Mouse (Mus musculus) gastrocnemius, postnatal 4 days (tissue): ENCODE measurements at regions not wholly inside any gene's neighbourhood (a gene's known extent, or its start where the extent isn't known, plus 50 kb on each side); places are given as distances from the start of the nearest gene placed in this dataset.
"Not testable (repeated sequence)": the region's sequence is repeated elsewhere in the genome, so short reads cannot be mapped to it uniquely, and the experiment has no call there.

Experiments
- DNase-seq, 2 experiments: peaks; one replicate each; pipeline ENCODE4 v3.0.0; 2021 to 2022; ENCODE audit warnings: low spot score in 2 of 2, mixed read lengths in 2 of 2

DNA sequence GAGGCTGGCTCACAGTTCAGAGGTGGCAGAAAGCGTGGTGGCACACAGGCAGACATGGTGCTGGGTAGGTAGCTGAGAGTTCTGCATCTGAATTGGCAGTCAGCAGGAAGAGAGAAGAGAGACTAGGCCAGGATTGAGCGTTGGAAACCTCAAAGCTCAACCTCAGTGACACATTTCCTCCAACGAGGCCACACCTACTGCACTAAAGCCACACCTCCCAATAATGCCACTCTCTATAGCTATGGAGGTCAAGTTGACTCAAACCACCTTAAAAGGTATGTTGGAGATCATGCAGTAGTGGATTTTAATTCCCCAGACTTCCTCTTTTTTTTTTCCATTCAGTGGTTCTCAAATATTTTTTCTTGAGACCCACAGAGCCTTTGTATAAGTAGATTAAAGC is 57.1 kb downstream of the Ccdc54 start:
- no peak for DNase-seq

GRCm38 (mm10) chr16:50529511-50530416 is 61.2 kb downstream of the Ccdc54 start:
- DNase-seq, result peak; percentile 81 to 88

- DNase-seq, result peak; percentile 56 to 79
Observed at GRCm38 (mm10) chr16:50528677-50529510, 62.1 kb downstream of the Ccdc54 start.

DNA sequence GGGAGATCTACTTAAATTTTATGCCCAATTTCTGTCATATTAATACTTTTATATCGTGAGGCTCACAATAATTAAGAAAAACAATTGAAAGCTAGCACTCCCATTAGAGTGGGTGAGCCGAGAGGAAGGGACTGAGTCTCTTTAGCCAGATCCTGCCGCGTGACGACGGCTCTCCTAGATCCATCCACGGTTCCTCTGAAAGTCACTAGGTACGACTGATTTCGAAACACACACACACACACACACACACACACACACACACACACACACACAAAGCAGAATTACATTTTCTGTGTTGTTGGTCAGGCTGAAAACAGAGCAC is 62.6 kb downstream of the Ccdc54 start:
- DNase-seq, result peak in 1 of 2 experiments; percentile 41

DNA sequence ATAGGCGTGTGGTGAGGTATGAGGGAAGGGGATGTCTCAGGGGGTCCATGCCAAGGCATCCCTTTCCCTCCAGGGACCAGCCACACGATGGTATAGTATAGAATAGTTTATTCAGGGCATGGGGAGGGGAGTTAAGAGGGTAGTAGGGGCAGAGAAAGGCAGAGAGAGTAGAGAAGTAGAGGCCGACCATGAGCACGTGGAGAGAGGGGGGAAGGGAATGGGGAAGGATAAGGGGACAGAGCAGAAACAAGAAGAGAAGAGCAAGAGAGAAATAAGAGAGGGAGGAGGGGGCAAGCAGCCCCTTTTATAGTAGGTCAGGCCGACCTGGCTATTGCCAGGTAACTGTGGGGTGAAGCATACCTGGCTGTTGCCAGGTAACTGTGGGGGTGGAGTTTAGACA is 64.0 kb downstream of the Ccdc54 start:
- DNase-seq, result not testable (repeated sequence)

DNA sequence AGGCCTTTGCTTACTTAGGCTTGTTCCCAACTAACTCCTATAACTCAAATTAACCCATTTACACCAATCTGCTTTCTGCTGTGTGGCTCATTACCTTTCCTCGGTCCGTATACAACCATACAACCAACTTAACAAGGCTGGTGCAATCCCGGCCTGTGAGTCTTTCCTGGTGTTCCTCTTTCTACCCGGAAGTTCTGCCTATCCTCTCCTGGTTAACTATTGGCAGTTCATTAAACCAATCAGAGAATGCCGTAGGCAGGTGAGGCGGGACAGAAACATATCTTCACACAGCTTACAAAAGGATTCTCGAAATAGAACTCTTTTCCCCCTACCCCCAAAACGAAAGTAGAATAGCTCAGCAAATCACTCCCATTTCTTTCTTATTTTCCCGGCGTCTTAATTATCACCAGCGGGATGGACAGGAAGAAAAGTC is 65.0 kb downstream of the Ccdc54 start:
- no peak for DNase-seq

GRCm38 (mm10) chr16:50525504-50525903 is 65.5 kb downstream of the Ccdc54 start:
- DNase-seq, result no peak

DNA sequence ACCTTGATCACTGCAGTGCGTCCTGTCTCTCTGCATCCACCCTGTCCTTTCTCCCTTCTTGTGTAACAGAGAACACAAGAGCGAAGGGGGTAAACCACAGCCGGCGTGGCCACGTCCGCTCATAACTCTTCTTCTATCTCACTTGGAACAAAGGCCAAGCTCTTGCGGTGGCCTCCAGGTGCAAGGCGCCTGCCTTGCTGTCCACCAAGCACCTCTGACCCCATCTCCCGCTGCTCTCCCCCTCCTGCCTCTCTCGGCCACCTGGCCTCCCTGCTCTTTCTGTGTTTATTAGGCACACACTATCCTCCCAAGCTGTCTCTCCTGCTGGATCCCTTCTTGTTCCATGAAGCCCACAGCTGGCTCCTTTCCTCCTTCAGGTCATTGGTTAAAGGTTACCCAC is 71.3 kb downstream of the Ccdc54 start:
- DNase-seq, result no peak

DNA sequence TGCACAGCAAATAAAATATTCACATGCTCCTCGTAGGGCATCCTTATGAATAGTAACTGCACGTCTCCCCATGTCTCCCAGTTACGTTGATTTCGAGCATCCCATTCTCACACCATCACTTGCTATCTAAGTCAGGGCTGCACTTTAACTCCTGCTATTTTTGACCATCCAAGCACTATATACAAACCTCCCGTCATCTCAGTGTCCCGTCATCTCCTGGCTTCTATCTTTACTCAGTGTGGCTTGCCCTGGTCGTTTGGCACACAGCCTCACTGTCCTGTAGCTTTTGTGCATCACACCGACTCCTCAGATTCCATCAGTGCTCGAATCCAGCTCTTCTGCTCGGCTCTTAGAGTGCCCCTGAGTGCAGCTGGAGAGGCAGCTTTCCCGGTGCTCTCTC is 74.4 kb downstream of the Ccdc54 start:
- DNase-seq, result no peak

- DNase-seq, result no peak
Observed at GRCm38 (mm10) chr16:50515039-50515438, 75.9 kb downstream of the Ccdc54 start.

- no peak for DNase-seq
Observed at GRCm38 (mm10) chr16:50512080-50512479, 78.9 kb downstream of the Ccdc54 start.

DNA sequence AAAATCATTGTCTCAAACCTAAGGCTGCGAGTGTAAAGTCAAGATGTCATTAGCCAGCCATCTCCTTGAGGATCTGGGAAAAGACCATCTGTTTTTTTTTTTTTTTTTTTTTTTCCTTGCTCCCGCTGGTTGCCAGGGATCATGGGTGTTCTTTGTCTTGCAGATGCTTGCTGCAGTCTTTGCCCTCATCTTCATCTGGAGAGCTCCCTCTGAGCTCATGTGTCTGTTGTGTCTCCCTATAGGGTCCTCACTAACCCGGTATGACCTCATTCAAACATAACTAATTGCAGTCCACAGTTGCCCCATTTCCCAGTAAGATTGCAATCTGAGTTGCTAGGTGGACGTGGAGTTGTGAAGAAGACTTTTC is 77.3 kb upstream of the Bbx start:
- DNase-seq, result no peak

- no peak for DNase-seq
Observed at GRCm38 (mm10) chr16:50508673-50509528, 76.7 kb upstream of the Bbx start.

- DNase-seq, result no peak
Observed at GRCm38 (mm10) chr16:50504619-50505018, 72.4 kb upstream of the Bbx start.

GRCm38 (mm10) chr16:50498909-50499308 is 66.7 kb upstream of the Bbx start:
- DNase-seq, result no peak

- DNase-seq, result no peak
Observed at GRCm38 (mm10) chr16:50493662-50494061, 61.5 kb upstream of the Bbx start.

GRCm38 (mm10) chr16:50489244-50489643 is 57.1 kb upstream of the Bbx start:
- DNase-seq, result no peak

- no peak for DNase-seq
Observed at GRCm38 (mm10) chr16:50482360-50482786, 50.2 kb upstream of the Bbx start.
